Mouse (Mus musculus): ENCODE measurements at regions not wholly inside any gene's neighbourhood (a gene's known extent, or its start where the extent isn't known, plus 50 kb on each side); places are given as distances from the start of the nearest gene placed in this dataset.

GRCm38 (mm10) chr16:15086556-15086955, 180.2 kb downstream of the Efcab1 start:
- Histone ChIP-seq H3K27me3 (ENCODE audit: control insufficient read depth, insufficient read depth, low read length) (peaks cover 14% of the 10 kb centered on the region), H3K27ac (no peak overlapping the region), H3K9me3 (ENCODE audit: control insufficient read depth, low read length) (no peaks in the 10 kb centered on the region), H3K4me2 (ENCODE audit: low read depth) (no peak overlapping the region), H3K36me3 (replicated peaks; ENCODE audit: control insufficient read depth, insufficient read depth, low read depth) (no peaks in the 10 kb centered on the region), H3K4me1 (replicated peaks; ENCODE audit: control insufficient read depth in 2 of 2, insufficient read depth in 2 of 2, low read length in 1 of 2) (no peaks in the 10 kb centered on the region), H3K9ac (replicated peaks) (no peak overlapping the region), H3K4me3 (ENCODE audit: insufficient read depth in 1 of 2, low read depth in 2 of 2, low read length in 2 of 2) (no peak overlapping the region)
- no peak for TF ChIP-seq CTCF (IDR thresholded peaks at IDR 0.05; ENCODE audit: low read depth)
- TF ChIP-seq EP300 (IDR thresholded peaks at IDR 0.05; ENCODE audit: low read depth) = no peak
- 58% methylated on average over 4 of the region's 4 CpGs for WGBS (ENCODE audit: insufficient replicate concordance)
- no peak for DNase-seq (ENCODE audit: low read depth in 3 of 3, low spot score in 3 of 3)
- no peak for ATAC-seq (ENCODE audit: insufficient read depth)

- no peaks in the 10 kb centered on the region for H3K36me3 ChIP-seq (replicated peaks; ENCODE audit: control insufficient read depth, insufficient read depth, low read depth)
- no peak for ATAC-seq (ENCODE audit: insufficient read depth)
- no peak overlapping the region for H3K9ac ChIP-seq (replicated peaks)
- H3K27ac ChIP-seq = no peak overlapping the region
- H3K9me3 ChIP-seq (ENCODE audit: control insufficient read depth, low read length) = no peaks in the 10 kb centered on the region
- 13% methylated on average over 1 of the region's 1 CpGs for WGBS (ENCODE audit: insufficient replicate concordance)
- DNase-seq (ENCODE audit: low read depth in 3 of 3, low spot score in 3 of 3) = no peak
- TF ChIP-seq EP300 (IDR thresholded peaks at IDR 0.05; ENCODE audit: low read depth) = no peak
- TF ChIP-seq CTCF (IDR thresholded peaks at IDR 0.05; ENCODE audit: low read depth) = no peak
- no peaks in the 10 kb centered on the region for H3K4me1 ChIP-seq (replicated peaks; ENCODE audit: control insufficient read depth in 2 of 2, insufficient read depth in 2 of 2, low read length in 1 of 2)
- H3K27me3 ChIP-seq (ENCODE audit: control insufficient read depth, insufficient read depth, low read length) = no peaks in the 10 kb centered on the region
- no peak overlapping the region for H3K4me3 ChIP-seq (ENCODE audit: insufficient read depth in 1 of 2, low read depth in 2 of 2, low read length in 2 of 2)
- no peak overlapping the region for H3K4me2 ChIP-seq (ENCODE audit: low read depth)
These were observed 197.5 kb downstream of the Efcab1 start for GRCm38 (mm10) chr16:15103938-15104337.

- Histone ChIP-seq H3K9me3 (ENCODE audit: control insufficient read depth, low read length) (no peaks in the 10 kb centered on the region), H3K4me1 (replicated peaks; ENCODE audit: control insufficient read depth in 2 of 2, insufficient read depth in 2 of 2, low read length in 1 of 2) (no peaks in the 10 kb centered on the region), H3K27ac (no peak overlapping the region), H3K4me2 (ENCODE audit: low read depth) (no peak overlapping the region), H3K36me3 (replicated peaks; ENCODE audit: control insufficient read depth, insufficient read depth, low read depth) (no peaks in the 10 kb centered on the region), H3K4me3 (ENCODE audit: insufficient read depth in 1 of 2, low read depth in 2 of 2, low read length in 2 of 2) (no peak overlapping the region), H3K27me3 (ENCODE audit: control insufficient read depth, insufficient read depth, low read length) (no peaks in the 10 kb centered on the region), H3K9ac (replicated peaks) (no peak overlapping the region)
- DNase-seq (ENCODE audit: low read depth in 3 of 3, low spot score in 3 of 3) (no peak), ATAC-seq (ENCODE audit: insufficient read depth) (no peak)
- WGBS (ENCODE audit: insufficient replicate concordance) = 54% methylated on average over 1 of the region's 1 CpGs
- TF ChIP-seq CTCF (IDR thresholded peaks at IDR 0.05; ENCODE audit: low read depth) = no peak
- no peak for TF ChIP-seq EP300 (IDR thresholded peaks at IDR 0.05; ENCODE audit: low read depth)
These were observed 200.8 kb downstream of the Efcab1 start for GRCm38 (mm10) chr16:15107234-15107633.

GRCm38 (mm10) chr16:15113131-15113530, 204.1 kb upstream of the Gm21897 start:
- no peak overlapping the region for H3K4me2 ChIP-seq (ENCODE audit: low read depth)
- DNase-seq (ENCODE audit: low read depth in 3 of 3, low spot score in 3 of 3) (no peak), ATAC-seq (ENCODE audit: insufficient read depth) (no peak)
- H3K36me3 ChIP-seq (replicated peaks; ENCODE audit: control insufficient read depth, insufficient read depth, low read depth) = no peaks in the 10 kb centered on the region
- H3K9me3 ChIP-seq (ENCODE audit: control insufficient read depth, low read length) = no peaks in the 10 kb centered on the region
- no peak for TF ChIP-seq CTCF (IDR thresholded peaks at IDR 0.05; ENCODE audit: low read depth)
- no peak for TF ChIP-seq EP300 (IDR thresholded peaks at IDR 0.05; ENCODE audit: low read depth)
- no peak overlapping the region for H3K4me3 ChIP-seq (ENCODE audit: insufficient read depth in 1 of 2, low read depth in 2 of 2, low read length in 2 of 2)
- H3K27ac ChIP-seq = no peak overlapping the region
- no peaks in the 10 kb centered on the region for H3K27me3 ChIP-seq (ENCODE audit: control insufficient read depth, insufficient read depth, low read length)
- 59% methylated on average over 2 of the region's 2 CpGs for WGBS (ENCODE audit: insufficient replicate concordance)
- H3K4me1 ChIP-seq (replicated peaks; ENCODE audit: control insufficient read depth in 2 of 2, insufficient read depth in 2 of 2, low read length in 1 of 2) = no peaks in the 10 kb centered on the region
- no peak overlapping the region for H3K9ac ChIP-seq (replicated peaks)

GRCm38 (mm10) chr16:15113989-15114556, 203.2 kb upstream of the Gm21897 start:
- Histone ChIP-seq H3K4me2 (ENCODE audit: low read depth) (no peak overlapping the region), H3K9ac (replicated peaks) (no peak overlapping the region), H3K4me1 (replicated peaks; ENCODE audit: control insufficient read depth in 2 of 2, insufficient read depth in 2 of 2, low read length in 1 of 2) (no peaks in the 10 kb centered on the region), H3K36me3 (replicated peaks; ENCODE audit: control insufficient read depth, insufficient read depth, low read depth) (no peaks in the 10 kb centered on the region), H3K4me3 (ENCODE audit: insufficient read depth in 1 of 2, low read depth in 2 of 2, low read length in 2 of 2) (no peak overlapping the region), H3K27me3 (ENCODE audit: control insufficient read depth, insufficient read depth, low read length) (no peaks in the 10 kb centered on the region), H3K9me3 (ENCODE audit: control insufficient read depth, low read length) (no peaks in the 10 kb centered on the region), H3K27ac (no peak overlapping the region)
- WGBS (ENCODE audit: insufficient replicate concordance) = 23% methylated on average over 5 of the region's 5 CpGs
- TF ChIP-seq EP300 (IDR thresholded peaks at IDR 0.05; ENCODE audit: low read depth) = no peak
- no peak for TF ChIP-seq CTCF (IDR thresholded peaks at IDR 0.05; ENCODE audit: low read depth)
- DNase-seq (ENCODE audit: low read depth in 3 of 3, low spot score in 3 of 3) = no peak
- no peak for ATAC-seq (ENCODE audit: insufficient read depth)
